Mouse (Mus musculus): ENCODE results near the gene Tob2. TPM values are rescaled to one million over a fixed set of nuclear protein-coding genes. Genes with fewer than 3 reads are reported as not detected.

Tob2 gene
- polyA plus RNA-seq, 1 experiment from 2014 or later, result 19.8 TPM

- no peak for DNase-seq (ENCODE audit: low spot score)
- WGBS, result 2% methylated on average over 10 of the region's 10 CpGs
- peaks cover 4% of the 10 kb centered on the region for H3K36me3 ChIP-seq
- H3K9me3 ChIP-seq (replicated peaks), result no peaks in the 10 kb centered on the region
- peak overlapping the region; percentile 91 for H3K27ac ChIP-seq
- peak overlapping the region; percentile 87 for H3K4me3 ChIP-seq
- H3K27me3 ChIP-seq (ENCODE audit: low read depth, poor library complexity, severe bottlenecking), result 0 out of 2 replicates have a peak, but pooled peaks cover 3% of the 10 kb centered on the region
- peaks cover 42% of the 10 kb centered on the region for H3K4me1 ChIP-seq
Measured at GRCm38 (mm10) chr15:81810150-81810549, 48.4 kb downstream of the Tob2 start.

GRCm38 (mm10) chr15:81809550-81809949 lies 49.0 kb downstream of the Tob2 start:
- peak overlapping the region; percentile 91; the same call in 1 of the 2 replicates for H3K27ac ChIP-seq
- H3K36me3 ChIP-seq, result no peaks in the 10 kb centered on the region
- no peak for DNase-seq (ENCODE audit: low spot score)
- 0 out of 2 replicates have a peak, but pooled peaks cover 3% of the 10 kb centered on the region for H3K27me3 ChIP-seq (ENCODE audit: low read depth, poor library complexity, severe bottlenecking)
- 63% methylated on average over 1 of the region's 1 CpGs for WGBS
- no peaks in the 10 kb centered on the region for H3K9me3 ChIP-seq (replicated peaks)
- H3K4me1 ChIP-seq, result peaks cover 42% of the 10 kb centered on the region
- no peak overlapping the region for H3K4me3 ChIP-seq

- no peaks in the 10 kb centered on the region for H3K36me3 ChIP-seq
- 72% methylated on average over 2 of the region's 2 CpGs for WGBS
Measured at GRCm38 (mm10) chr15:81808799-81809198, 49.8 kb downstream of the Tob2 start.

GRCm38 (mm10) chr15:81806621-81807404 lies 51.8 kb downstream of the Tob2 start:
- WGBS, result 87% methylated on average over 4 of the region's 4 CpGs
- peaks cover 44% of the 10 kb centered on the region for H3K4me1 ChIP-seq
- no peak overlapping the region for H3K4me3 ChIP-seq
- DNase-seq (ENCODE audit: low spot score), result no peak
- no peaks in the 10 kb centered on the region for H3K36me3 ChIP-seq
- 0 out of 2 replicates have a peak, but pooled peaks cover 6% of the 10 kb centered on the region for H3K27me3 ChIP-seq (ENCODE audit: low read depth, poor library complexity, severe bottlenecking)
- no peaks in the 10 kb centered on the region for H3K9me3 ChIP-seq (replicated peaks)
- no peak overlapping the region for H3K27ac ChIP-seq

More at GRCm38 (mm10) chr15:81808799-81809198, 49.8 kb downstream of the Tob2 start:
- Histone ChIP-seq H3K4me3 (no peak overlapping the region), H3K27me3 (ENCODE audit: low read depth, poor library complexity, severe bottlenecking) (0 out of 2 replicates have a peak, but pooled peaks cover 5% of the 10 kb centered on the region), H3K9me3 (replicated peaks) (no peaks in the 10 kb centered on the region), H3K27ac (no peak overlapping the region), H3K4me1 (peaks cover 39% of the 10 kb centered on the region)
- DNase-seq (ENCODE audit: low spot score), result no peak

GRCm38 (mm10) chr15:81805624-81806023 lies 53.0 kb downstream of the Tob2 start:
- no peak for DNase-seq (ENCODE audit: low spot score)
- WGBS, result 72% methylated on average over 6 of the region's 6 CpGs
- Histone ChIP-seq H3K36me3 (no peaks in the 10 kb centered on the region), H3K27me3 (ENCODE audit: low read depth, poor library complexity, severe bottlenecking) (0 out of 2 replicates have a peak, but pooled peaks cover 6% of the 10 kb centered on the region), H3K27ac (no peak overlapping the region), H3K4me3 (no peak overlapping the region), H3K4me1 (peaks cover 36% of the 10 kb centered on the region), H3K9me3 (replicated peaks) (no peaks in the 10 kb centered on the region)

- DNase-seq (ENCODE audit: low spot score), result no peak
- Histone ChIP-seq H3K4me3 (no peak overlapping the region), H3K27ac (no peak overlapping the region), H3K36me3 (no peaks in the 10 kb centered on the region), H3K27me3 (ENCODE audit: low read depth, poor library complexity, severe bottlenecking) (0 out of 2 replicates have a peak, but pooled peaks cover 6% of the 10 kb centered on the region), H3K4me1 (peaks cover 29% of the 10 kb centered on the region), H3K9me3 (replicated peaks) (no peaks in the 10 kb centered on the region)
- WGBS, result 80% methylated on average over 3 of the region's 3 CpGs
Measured at GRCm38 (mm10) chr15:81804883-81805282, 53.7 kb downstream of the Tob2 start.

- Histone ChIP-seq H3K27ac (no peak overlapping the region), H3K4me3 (no peak overlapping the region), H3K9me3 (replicated peaks) (no peaks in the 10 kb centered on the region), H3K4me1 (peaks cover 24% of the 10 kb centered on the region), H3K36me3 (no peaks in the 10 kb centered on the region), H3K27me3 (ENCODE audit: low read depth, poor library complexity, severe bottlenecking) (0 out of 2 replicates have a peak, but pooled peaks cover 6% of the 10 kb centered on the region)
- no peak for DNase-seq (ENCODE audit: low spot score)
- 48% methylated on average over 1 of the region's 1 CpGs for WGBS
Measured at GRCm38 (mm10) chr15:81804172-81804571, 54.4 kb downstream of the Tob2 start.

DNA sequence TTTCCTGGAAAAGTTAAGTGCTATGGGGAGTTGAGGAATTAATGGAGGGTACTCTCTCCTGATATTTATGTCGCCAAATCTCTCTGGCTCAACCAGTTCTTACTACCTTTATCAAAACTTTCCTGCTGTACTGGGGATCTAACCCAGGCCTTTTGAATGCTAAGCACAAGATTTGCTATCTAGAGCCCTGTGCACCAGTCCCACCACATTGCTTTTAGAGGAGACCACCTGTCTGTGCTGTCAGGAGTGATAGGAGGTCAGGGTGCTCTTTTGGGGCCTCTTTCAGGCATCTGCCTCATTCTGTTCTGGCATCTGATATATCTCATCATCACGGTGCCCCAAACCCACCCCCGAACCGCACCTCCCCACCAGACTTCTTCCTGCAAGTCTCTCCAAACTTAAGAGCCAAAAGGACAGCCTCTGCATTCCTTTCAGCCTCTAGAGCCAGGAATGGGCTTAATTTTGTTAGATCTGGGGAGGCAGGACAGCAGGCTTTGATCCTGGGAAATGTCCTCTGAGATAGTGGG lies 55.1 kb downstream of the Tob2 start:
- Histone ChIP-seq H3K27ac (no peak overlapping the region), H3K27me3 (ENCODE audit: low read depth, poor library complexity, severe bottlenecking) (0 out of 2 replicates have a peak, but pooled peaks cover 6% of the 10 kb centered on the region), H3K4me1 (peaks cover 24% of the 10 kb centered on the region), H3K4me3 (no peak overlapping the region), H3K9me3 (replicated peaks) (no peaks in the 10 kb centered on the region), H3K36me3 (0 out of 2 replicates have a peak, but pooled peaks cover 2% of the 10 kb centered on the region)
- DNase-seq (ENCODE audit: low spot score), result no peak
- WGBS, result 67% methylated on average over 4 of the region's 4 CpGs

DNA sequence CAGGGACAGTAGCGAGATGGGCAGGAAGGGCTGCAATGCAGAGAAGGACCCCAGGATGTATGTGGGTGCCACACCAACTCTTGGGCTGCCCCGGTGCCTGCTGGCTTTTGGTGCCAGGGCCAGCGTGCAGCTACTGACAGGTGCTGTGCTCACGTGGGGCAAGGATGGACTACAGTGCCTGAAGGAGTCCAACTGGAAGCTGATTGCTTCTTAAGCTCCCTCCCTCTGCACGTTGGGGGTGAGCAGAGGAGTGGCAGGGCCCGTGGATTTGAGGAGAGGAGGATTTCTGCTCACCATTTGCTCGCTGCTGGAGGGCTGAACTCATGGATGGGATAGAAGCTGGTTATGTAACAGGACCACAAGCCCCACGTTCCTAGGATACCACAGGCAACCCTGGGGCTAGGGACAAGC lies 55.6 kb downstream of the Tob2 start:
- Histone ChIP-seq H3K27ac (peak overlapping the region; percentile 42; the same call in 1 of the 2 replicates), H3K9me3 (replicated peaks) (no peaks in the 10 kb centered on the region), H3K4me1 (peaks cover 24% of the 10 kb centered on the region), H3K36me3 (0 out of 2 replicates have a peak, but pooled peaks cover 2% of the 10 kb centered on the region), H3K4me3 (peak overlapping the region; percentile 40), H3K27me3 (ENCODE audit: low read depth, poor library complexity, severe bottlenecking) (0 out of 2 replicates have a peak, but pooled peaks cover 6% of the 10 kb centered on the region)
- no peak for DNase-seq (ENCODE audit: low spot score)
- WGBS, result 17% methylated on average over 8 of the region's 8 CpGs

DNA sequence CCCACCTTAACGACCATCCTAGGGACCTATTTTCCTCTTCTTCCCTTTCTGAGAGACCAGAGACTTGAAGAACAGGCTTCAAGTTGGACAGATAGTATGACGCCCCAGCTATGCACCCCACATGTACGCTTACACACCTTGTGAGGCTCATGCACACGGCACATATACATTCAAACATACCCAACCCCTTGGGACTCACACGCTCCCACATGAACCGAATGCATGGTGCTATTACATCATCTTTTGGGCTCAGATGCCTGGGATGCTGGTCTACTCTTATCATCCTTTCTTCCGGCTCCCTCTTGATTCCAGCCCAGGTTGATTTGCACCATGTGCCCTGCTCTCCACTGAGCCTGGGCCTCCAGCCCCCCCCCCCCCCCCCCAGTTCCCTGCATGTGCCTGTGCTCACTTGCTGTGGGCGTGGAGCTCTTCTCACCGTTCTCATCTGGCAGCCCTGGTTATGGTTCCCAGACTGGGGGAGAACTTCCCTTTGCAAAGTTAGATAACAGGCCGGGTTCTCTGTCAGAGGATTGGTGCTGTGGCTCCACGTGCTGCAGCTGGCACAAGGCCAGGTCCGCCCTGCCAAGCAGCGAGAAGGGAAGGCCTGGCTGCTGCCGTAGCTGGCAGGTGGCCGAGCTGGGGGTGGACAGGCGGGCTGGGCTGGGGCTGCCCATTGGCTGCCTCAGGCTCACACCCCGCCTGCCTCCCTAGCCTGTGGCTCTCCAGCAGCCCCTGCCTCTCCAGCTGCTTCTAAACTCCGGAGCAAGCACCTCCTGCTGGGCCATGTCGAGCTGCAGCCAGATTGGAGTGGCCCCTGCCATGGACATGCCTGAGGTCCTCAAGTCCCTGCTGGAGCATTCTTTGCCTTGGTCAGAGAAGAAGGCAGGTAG lies 56.4 kb downstream of the Tob2 start, which contains the start of gene Tef:
Tef (plus strand) TSS at position 421 of the 890 bp plus-strand sequence.
- H3K9me3 ChIP-seq (replicated peaks), result no peaks in the 10 kb centered on the region
- 31% methylated on average over 19 of the region's 19 CpGs for WGBS
- peak; percentile 86 for DNase-seq (ENCODE audit: low spot score)
- H3K27ac ChIP-seq, result peak within 1 kb of the TSS; percentile 42; the same call in 1 of the 2 replicates
- peak within 1 kb of the TSS; percentile 40 for H3K4me3 ChIP-seq
- H3K4me1 ChIP-seq, result peaks cover 24% of the 10 kb centered on the region
- H3K27me3 ChIP-seq (ENCODE audit: low read depth, poor library complexity, severe bottlenecking), result 0 out of 2 replicates have a peak, but pooled peaks cover 3% of the 10 kb centered on the region
- H3K36me3 ChIP-seq, result 0 out of 2 replicates have a peak, but pooled peaks cover 2% of the 10 kb centered on the region

GRCm38 (mm10) chr15:81800391-81800790 lies 58.2 kb downstream of the Tob2 start:
- H3K9me3 ChIP-seq (replicated peaks), result no peaks in the 10 kb centered on the region
- peaks cover 19% of the 10 kb centered on the region for H3K4me1 ChIP-seq
- no peak overlapping the region for H3K4me3 ChIP-seq
- H3K27me3 ChIP-seq (ENCODE audit: low read depth, poor library complexity, severe bottlenecking), result 0 out of 2 replicates have a peak, but pooled peaks cover 3% of the 10 kb centered on the region
- peaks cover 13% of the 10 kb centered on the region for H3K36me3 ChIP-seq
- no peak for DNase-seq (ENCODE audit: low spot score)
- 76% methylated on average over 3 of the region's 3 CpGs for WGBS
- H3K27ac ChIP-seq, result no peak overlapping the region

DNA sequence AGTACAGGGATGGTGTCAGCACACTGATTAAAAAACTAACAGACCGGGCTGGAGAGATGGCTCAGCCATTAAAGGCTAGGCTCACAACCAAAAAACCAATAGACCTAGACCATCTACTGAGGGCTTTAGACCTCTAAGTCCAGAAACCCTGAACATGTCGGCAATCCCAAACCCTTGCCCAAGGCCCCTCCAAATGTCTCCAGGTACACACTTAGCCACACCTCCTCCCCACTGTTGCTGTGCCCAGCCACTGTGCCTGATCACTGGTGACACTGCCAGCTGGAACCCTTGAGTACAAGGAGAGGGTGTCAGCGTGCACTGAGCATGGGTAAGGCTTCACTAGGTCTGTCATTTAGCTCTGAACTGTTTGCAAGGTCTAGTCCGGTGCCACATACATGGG lies 60.2 kb downstream of the Tob2 start:
- Histone ChIP-seq H3K27me3 (ENCODE audit: low read depth, poor library complexity, severe bottlenecking) (no peaks in the 10 kb centered on the region), H3K27ac (no peak overlapping the region), H3K36me3 (peaks cover 32% of the 10 kb centered on the region), H3K9me3 (replicated peaks) (no peaks in the 10 kb centered on the region), H3K4me3 (no peak overlapping the region), H3K4me1 (peaks cover 15% of the 10 kb centered on the region)
- whole genome bisulfite sequencing, result 90% methylated on average over 4 of the region's 4 CpGs
- DNase-seq (ENCODE audit: low spot score), result no peak
